Mouse (Mus musculus): Measurements from ENCODE around the gene Azi2.

Azi2 gene

DNA sequence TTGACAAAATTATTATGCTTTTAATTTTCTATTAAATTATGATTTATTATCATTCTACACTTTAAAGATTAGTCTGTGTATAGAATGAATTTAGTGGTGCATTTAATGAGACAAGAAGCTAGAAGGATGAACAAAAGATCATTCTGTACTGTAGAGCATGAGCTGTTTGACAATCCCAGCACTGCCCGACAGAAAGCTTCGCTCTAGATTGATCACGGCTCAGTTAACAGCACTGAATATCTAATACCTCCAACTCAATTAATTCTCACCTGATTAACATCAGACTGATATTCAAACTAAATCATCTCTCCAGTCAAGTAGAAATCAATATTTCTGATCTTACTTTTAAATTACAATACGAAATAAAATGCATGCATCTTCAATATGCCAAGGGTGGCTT is 43.5 kb downstream of the Azi2 start:
- no peak for DNase-seq (ENCODE audit: low spot score)

DNA sequence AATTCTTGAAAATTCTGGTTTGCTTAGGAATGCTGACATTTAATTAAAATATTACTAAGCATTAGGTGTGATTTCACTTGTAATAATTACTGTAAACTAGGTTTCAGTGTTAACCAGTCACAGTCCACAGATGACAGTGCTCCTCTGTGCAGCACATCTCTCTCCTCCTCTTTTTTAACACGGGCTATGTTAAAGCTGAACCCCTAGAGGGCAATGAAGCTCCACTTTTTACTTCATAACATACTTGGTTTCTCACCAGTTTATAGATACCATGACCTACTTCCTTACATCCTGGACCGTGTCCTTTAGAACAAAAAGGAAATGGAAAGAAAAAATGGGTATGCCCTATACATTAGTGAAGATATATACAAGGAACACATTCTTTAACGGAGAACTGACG is 59.1 kb downstream of the Azi2 start:
- no peak for DNase-seq (ENCODE audit: low spot score)

DNA sequence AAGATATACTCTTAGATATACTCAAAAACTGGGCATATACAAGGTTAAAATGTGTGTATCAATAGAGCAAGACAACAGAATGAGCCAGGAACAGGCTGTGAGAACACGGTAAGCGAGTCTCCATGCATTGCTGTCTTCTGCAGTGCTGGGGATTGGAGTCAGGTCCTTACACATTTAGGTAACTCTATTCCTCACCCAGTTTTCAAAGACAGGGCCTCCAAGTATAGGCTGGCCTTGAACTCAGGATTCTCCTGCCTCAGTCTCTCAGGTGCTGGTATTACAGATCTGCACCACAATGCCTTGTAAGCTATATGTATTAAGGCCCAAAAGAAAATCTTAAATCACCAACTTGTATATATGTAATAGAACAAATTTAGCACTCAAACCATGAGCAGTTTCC is 60.2 kb downstream of the Azi2 start:
- no peak for DNase-seq (ENCODE audit: low spot score)

DNA sequence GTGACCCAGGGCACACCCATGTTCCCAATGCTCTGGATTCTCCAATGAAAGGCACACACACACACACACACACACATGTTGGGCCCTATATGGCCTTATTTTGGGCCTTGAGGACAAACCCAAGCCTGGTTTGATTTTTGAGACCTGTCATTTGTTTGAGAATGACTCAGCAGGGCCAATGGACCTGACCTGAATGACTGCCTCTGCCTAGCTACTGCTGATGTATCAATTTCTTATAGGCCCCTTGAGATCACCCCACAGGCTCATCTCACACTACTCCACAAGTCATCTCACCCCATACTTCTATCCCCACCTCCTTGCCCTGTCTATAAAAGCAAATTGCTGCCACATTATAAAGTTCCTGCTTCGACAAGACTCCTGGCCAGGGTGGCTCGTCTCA is 61.5 kb downstream of the Azi2 start:
- no peak for DNase-seq (ENCODE audit: low spot score)

DNA sequence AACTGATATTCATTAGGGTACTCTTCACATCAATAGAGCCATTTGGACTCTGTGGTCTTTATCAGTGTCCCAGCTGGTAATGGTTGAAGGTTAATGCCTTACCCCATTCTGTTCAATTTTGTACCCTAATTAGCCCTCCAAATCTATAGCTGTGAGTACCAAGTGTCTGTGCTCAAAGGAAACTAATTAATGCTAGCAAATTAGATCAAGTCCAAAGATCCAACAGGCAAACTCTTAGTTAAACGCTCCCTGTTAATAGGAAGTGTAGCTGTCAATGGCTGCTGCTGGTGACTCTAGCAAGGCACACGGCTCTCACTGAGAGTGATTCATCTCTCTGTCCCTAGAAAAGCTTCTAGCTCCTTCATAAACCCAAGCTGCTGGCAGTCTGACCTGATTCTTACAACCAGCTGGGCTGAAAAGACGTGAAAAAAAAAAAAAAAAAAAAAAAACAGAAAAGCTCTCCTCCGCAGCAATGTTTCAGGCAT is 68.3 kb downstream of the Azi2 start:
- no peak for DNase-seq (ENCODE audit: low spot score)

DNA sequence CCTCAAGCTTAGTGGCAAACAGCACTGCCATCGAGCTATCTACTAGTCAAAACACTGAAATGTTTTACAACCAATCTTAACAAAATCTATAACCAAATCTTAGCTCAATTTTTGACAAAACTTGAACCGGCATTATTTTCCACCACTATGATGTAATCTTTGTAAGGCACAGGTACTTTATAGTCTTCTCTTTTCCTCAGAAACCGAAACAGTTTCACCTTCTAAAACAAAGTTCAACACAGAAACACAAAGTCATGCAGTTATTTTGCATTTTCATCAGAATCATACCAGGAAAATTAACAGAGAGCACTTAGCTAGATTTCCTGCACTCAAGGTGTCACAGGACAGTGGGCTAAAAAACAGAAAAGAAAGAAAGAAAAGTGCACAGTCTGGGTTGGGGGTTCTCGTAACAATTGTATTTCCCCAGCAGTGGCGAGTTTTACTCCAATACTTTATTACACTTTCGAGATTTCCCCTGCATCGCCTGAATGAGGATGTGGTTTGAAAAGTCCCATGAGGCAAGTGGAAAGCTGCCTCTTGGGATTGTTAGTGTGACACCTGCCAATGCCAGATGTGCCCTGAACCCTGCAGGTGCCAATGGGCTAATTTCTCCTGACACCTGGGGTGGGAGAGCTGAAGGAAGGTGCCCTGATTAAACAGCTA is 69.5 kb downstream of the Azi2 start:
- no peak for DNase-seq (ENCODE audit: low spot score)

DNA sequence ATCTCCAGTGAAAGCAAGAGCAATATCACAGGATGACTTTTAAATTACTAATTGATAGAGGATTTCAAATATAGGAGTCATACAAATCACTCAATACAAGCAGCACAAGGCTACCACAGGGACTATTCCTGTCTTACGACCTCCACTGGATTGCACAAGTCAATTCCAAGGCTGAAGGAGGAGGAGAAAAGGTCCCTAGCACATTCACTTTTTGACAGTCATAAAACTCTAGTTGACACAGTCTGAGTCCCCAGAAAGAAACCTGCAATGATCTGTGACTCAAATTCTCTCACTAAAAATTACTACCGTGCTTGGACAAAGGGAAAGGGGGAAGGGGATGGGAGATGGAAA is 70.0 kb downstream of the Azi2 start:
- no peak for DNase-seq (ENCODE audit: low spot score)
